Mouse (Mus musculus) brain, embryonic 14.5 days (tissue): Measurements from ENCODE around the gene Tenm2.

Experiments used
- CTCF ChIP-seq: fragments of 200-500 bp; IDR thresholded peaks from 2 replicates; pipeline ENCODE4 v1.5.1; 2012; ENCODE audit warnings: inconsistent platforms, mild to moderate bottlenecking, moderate library complexity, borderline replicate concordance; ENCODE audit not compliant: insufficient read depth, insufficient read length; ENCODE audit errors: extremely low read depth
- POLR2A ChIP-seq: fragments of 200-500 bp; IDR thresholded peaks from 2 replicates; pipeline ENCODE4 v1.6.1; 2012; ENCODE audit warnings: mild to moderate bottlenecking, inconsistent platforms, borderline replicate concordance; ENCODE audit not compliant: poor library complexity, insufficient read depth, insufficient read length, severe bottlenecking; ENCODE audit errors: extremely low read depth

DNA sequence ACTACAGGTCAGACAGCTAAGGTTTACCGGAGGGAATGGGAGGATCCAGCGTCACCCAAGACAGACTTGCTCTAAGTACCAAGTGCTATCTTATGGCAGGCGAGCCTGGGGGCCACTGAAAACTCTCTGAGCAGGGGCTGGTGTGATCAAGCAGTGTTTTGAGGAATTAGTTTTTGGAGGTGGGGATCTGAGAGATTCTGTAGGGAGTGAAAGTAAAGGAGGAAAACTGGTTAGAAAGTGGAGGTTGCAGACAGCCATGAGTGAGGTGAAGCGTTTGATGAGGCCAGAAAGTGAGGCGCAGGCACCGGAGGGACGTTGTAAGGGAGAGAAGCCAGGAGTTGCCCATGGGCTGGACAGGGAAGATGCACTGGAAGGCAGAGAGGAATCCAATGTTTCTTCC lies 1063.8 kb downstream of the Tenm2 start:
- no peak for TF ChIP-seq CTCF
- TF ChIP-seq POLR2A, result no peak
